Mouse (Mus musculus) heart, postnatal 0 days (tissue): ENCODE results near the gene Arl6ip5. TPM values are rescaled to one million over a fixed set of nuclear protein-coding genes. Genes with fewer than 3 reads are reported as not detected.

Source experiments
- ATAC-seq: fragments of 200-750 bp; cut with Nextera tagmentation; 2 replicates; pipeline ENCODE4 v1.8.0; 2017; ENCODE audit warnings: low read depth, moderate number of reproducible peaks, moderate library complexity; ENCODE audit not compliant: insufficient read depth
- DNase-seq: peaks from one replicate; pipeline ENCODE4 v3.0.0-alpha.2; 2016; ENCODE audit warnings: low spot score
- H3K27ac ChIP-seq: fragments of 300-500 bp; sonication (generic); 2 replicates; pipeline ENCODE4 v1.5.1; 2014; ENCODE audit warnings: low read depth, mild to moderate bottlenecking
- H3K27me3 ChIP-seq: fragments of 300-500 bp; sonication (generic); 2 replicates; pipeline ENCODE4 v1.6.1; 2014; ENCODE audit warnings: low read length, mixed read lengths; ENCODE audit not compliant: control insufficient read depth, insufficient read depth
- H3K36me3 ChIP-seq: fragments of 300-500 bp; sonication (generic); replicated peaks from 2 replicates; pipeline ENCODE4 v1.6.1; 2014; ENCODE audit warnings: low read length, mixed read lengths; ENCODE audit not compliant: control insufficient read depth, insufficient read depth
- H3K4me1 ChIP-seq: fragments of 300-500 bp; sonication (generic); 2 replicates; pipeline ENCODE4 v1.6.1; 2014; ENCODE audit warnings: antibody characterized with exemption; ENCODE audit not compliant: control insufficient read depth, insufficient read depth
- H3K4me2 ChIP-seq: fragments of 300-500 bp; sonication (generic); 2 replicates; pipeline ENCODE4 v1.6.1; 2014; ENCODE audit warnings: low read depth, mild to moderate bottlenecking, low read length, moderate library complexity
- H3K4me3 ChIP-seq: fragments of 300-500 bp; sonication (generic); 2 replicates; pipeline ENCODE4 v1.5.1; 2014; ENCODE audit warnings: low read depth, low read length
- H3K9ac ChIP-seq: fragments of 300-500 bp; sonication (generic); replicated peaks from 2 replicates; pipeline ENCODE4 v1.6.1; 2014; ENCODE audit warnings: low read depth, low read length, mixed read lengths
- H3K9me3 ChIP-seq: fragments of 300-500 bp; sonication (generic); replicated peaks from 2 replicates; pipeline ENCODE4 v1.6.1; 2016; ENCODE audit warnings: low read length; ENCODE audit not compliant: control insufficient read depth
- CTCF ChIP-seq: IDR thresholded peaks from 2 replicates; pipeline ENCODE4 v1.5.1; 2016; ENCODE audit warnings: antibody characterized with exemption, control low read depth, low read depth
- EP300 ChIP-seq: IDR thresholded peaks from 2 replicates; pipeline ENCODE4 v1.6.1; 2016; ENCODE audit warnings: antibody characterized with exemption, low read depth
- WGBS: fragments of 180-500 bp; shearing (Covaris S2); extraction: QIAGEN DNeasy Blood & Tissue Kit; methylation state at CpG from one replicate; pipeline ENCODE4 v1.1.7; 2014; 5-methylcytosine and 5-hydroxymethylcytosine counted together
- polyA plus RNA-seq: library from polyadenylated mRNA; unstranded; fragments of >200 nt; fragmentation: Nextera tagmentation; extraction: Ambion mirVana; gene quantifications from 2 replicates; pipeline ENCODE4 v1.2.1, GENCODE M21; 2015
- total RNA-seq: library from RNA; depleted of rRNA; stranded (reverse); fragments of >200 nt; gene quantifications from 2 replicates; pipeline ENCODE4 v1.2.3, GENCODE M21; 2014; ENCODE audit warnings: low replicate concordance

Gene Arl6ip5
- total and polyA plus RNA-seq, 2 experiments from 2014 or later, result 83.7 to 103 TPM

- DNase-seq (no peak), ATAC-seq (no peak)
- no peaks in the 10 kb centered on the region for H3K27me3 ChIP-seq
- 55% methylated on average over 4 of the region's 4 CpGs for WGBS
- peaks cover 8% of the 10 kb centered on the region for H3K36me3 ChIP-seq
- H3K9ac ChIP-seq, result no peak overlapping the region
- H3K4me3 ChIP-seq, result no peak overlapping the region
- peaks cover 23% of the 10 kb centered on the region for H3K4me1 ChIP-seq
- no peak overlapping the region for H3K4me2 ChIP-seq
- H3K27ac ChIP-seq, result peak overlapping the region; percentile 21; the same call in 1 of the 2 replicates
- TF ChIP-seq CTCF (no peak), EP300 (no peak)
- no peaks in the 10 kb centered on the region for H3K9me3 ChIP-seq
These were observed 5.8 kb downstream of the Arl6ip5 start for GRCm38 (mm10) chr6:97216154-97216821.

DNA sequence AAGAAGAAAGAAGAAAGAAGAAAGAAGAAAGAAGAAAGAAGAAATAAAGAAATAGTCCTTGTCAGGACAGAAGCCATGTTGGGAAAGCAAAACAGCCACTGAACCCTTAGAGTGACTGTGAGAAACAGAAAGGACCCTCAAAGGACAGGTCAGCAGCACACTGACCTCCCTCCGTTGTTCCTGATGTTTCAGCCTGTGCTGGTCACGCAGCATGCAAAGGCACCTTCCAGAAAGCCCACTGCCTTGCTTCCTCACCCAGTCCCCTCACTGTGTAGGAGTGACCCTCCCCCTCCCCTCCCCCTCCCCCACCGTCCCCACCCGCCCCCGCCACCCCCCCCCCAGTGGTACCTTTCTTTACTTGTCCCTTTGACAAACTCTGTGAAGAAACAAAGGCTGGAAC, 10.2 kb downstream of the Arl6ip5 start:
- no peaks in the 10 kb centered on the region for H3K27me3 ChIP-seq

GRCm38 (mm10) chr6:97221205-97222025, 10.9 kb downstream of the Arl6ip5 start:
- DNase-seq, result no peak
- TF ChIP-seq CTCF (no peak), EP300 (no peak)
- ATAC-seq, result 0 out of 2 replicates have a peak, but pooled peaks have one; percentile 18
- no peaks in the 10 kb centered on the region for H3K27me3 ChIP-seq
- no peaks in the 10 kb centered on the region for H3K36me3 ChIP-seq
- WGBS, result 53% methylated on average over 15 of the region's 15 CpGs
- H3K4me3 ChIP-seq, result no peak overlapping the region
- H3K9ac ChIP-seq, result no peak overlapping the region
- no peak overlapping the region for H3K4me2 ChIP-seq
- peaks cover 27% of the 10 kb centered on the region for H3K4me1 ChIP-seq
- H3K27ac ChIP-seq, result peak overlapping the region; percentile 75
- no peaks in the 10 kb centered on the region for H3K9me3 ChIP-seq

More for the DNA sequence above, 10.2 kb downstream of the Arl6ip5 start:
- no peak overlapping the region for H3K9ac ChIP-seq
- no peaks in the 10 kb centered on the region for H3K9me3 ChIP-seq
- no peak for ATAC-seq
- H3K36me3 ChIP-seq, result no peaks in the 10 kb centered on the region
- TF ChIP-seq CTCF (no peak), EP300 (no peak)
- H3K27ac ChIP-seq, result no peak overlapping the region
- no peak for DNase-seq
- 82% methylated on average over 2 of the region's 5 CpGs for WGBS
- no peak overlapping the region for H3K4me3 ChIP-seq
- H3K4me1 ChIP-seq, result peaks cover 27% of the 10 kb centered on the region
- H3K4me2 ChIP-seq, result no peak overlapping the region

DNA sequence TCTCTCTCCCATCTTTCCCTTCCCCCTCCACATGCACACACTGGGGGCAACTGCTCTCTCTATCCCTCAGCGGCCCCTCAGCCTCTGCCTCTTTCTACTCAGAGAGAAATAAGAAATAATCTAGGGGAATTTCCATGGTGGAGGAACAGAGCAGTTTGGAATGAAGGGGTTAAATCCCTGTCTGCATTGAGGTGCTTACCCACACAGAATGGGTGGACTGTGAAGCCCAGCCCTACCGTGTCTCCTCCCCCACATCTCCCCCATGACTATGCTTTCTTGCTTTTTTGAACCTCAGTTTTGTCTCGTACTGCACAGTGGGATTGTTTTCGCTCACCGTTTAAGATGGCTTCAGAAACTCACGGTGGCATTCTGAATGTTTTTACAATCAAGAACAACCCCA, 11.8 kb downstream of the Arl6ip5 start:
- H3K4me1 ChIP-seq, result peaks cover 27% of the 10 kb centered on the region
- DNase-seq (no peak), ATAC-seq (no peak)
- H3K27me3 ChIP-seq, result no peaks in the 10 kb centered on the region
- 55% methylated on average over 6 of the region's 6 CpGs for WGBS
- H3K27ac ChIP-seq, result peak overlapping the region; percentile 75
- no peak overlapping the region for H3K4me3 ChIP-seq
- no peak for TF ChIP-seq CTCF
- TF ChIP-seq EP300, result no peak
- no peak overlapping the region for H3K4me2 ChIP-seq
- H3K36me3 ChIP-seq, result peaks cover 5% of the 10 kb centered on the region; the same call in 1 of the 2 replicates
- H3K9ac ChIP-seq, result no peak overlapping the region
- no peaks in the 10 kb centered on the region for H3K9me3 ChIP-seq

DNA sequence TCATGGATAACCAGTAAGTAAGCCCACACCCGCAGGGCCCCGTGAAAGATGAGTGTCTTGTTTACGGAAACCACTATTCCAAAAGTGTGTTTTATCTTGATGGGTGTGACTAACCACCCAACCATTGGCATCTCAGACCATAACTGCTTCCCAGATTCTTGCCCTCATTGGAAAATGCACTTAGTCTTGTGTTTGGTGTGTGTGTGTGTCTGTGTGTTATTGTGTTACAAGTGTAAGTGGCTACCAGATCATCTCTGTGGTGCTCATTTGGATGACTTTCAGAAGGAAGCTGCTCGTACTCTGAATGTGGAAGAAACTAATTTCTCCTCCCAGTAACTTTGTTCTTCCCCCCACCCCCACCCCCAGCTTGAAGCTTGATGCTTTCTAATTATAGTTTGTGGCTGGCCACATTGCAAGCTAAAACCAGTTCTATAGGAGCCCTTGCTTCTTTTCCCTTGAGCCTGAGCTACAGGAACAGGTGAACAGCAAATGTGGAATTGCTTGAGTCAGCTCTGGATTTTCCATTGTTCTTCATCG, 12.5 kb downstream of the Arl6ip5 start:
- H3K4me3 ChIP-seq, result no peak overlapping the region
- H3K4me2 ChIP-seq, result peak overlapping the region; percentile 13
- peaks cover 6% of the 10 kb centered on the region; the same call in 1 of the 2 replicates for H3K36me3 ChIP-seq
- 17% methylated on average over 5 of the region's 5 CpGs for WGBS
- peak overlapping the region; percentile 75 for H3K27ac ChIP-seq
- H3K4me1 ChIP-seq, result peaks cover 27% of the 10 kb centered on the region
- no peaks in the 10 kb centered on the region for H3K27me3 ChIP-seq
- DNase-seq, result peak; percentile 76
- H3K9ac ChIP-seq, result no peak overlapping the region
- H3K9me3 ChIP-seq, result no peaks in the 10 kb centered on the region
- ATAC-seq, result no peak; the same call in 1 of the 2 replicates
- TF ChIP-seq EP300 (no peak), CTCF (no peak)
